Mouse (Mus musculus) testis, adult 2 months (tissue): ENCODE measurements around the gene Csf3r.

Source experiments
- CTCF ChIP-seq: fragments of 200-500 bp; IDR thresholded peaks from 2 replicates; pipeline ENCODE4 v1.5.1; 2012; ENCODE audit warnings: low read depth, mild to moderate bottlenecking, inconsistent platforms, low read length, moderate library complexity; ENCODE audit not compliant: control insufficient read depth, insufficient read depth, insufficient replicate concordance
- POLR2A ChIP-seq: fragments of 200-500 bp; IDR thresholded peaks from 2 replicates; pipeline ENCODE4 v1.6.1; 2012; ENCODE audit warnings: low read depth, mild to moderate bottlenecking, inconsistent platforms, low read length, moderate library complexity; ENCODE audit not compliant: control insufficient read depth

- TF ChIP-seq CTCF (no peak), POLR2A (no peak)
Measured at GRCm38 (mm10) chr4:126090101-126090847, 65.9 kb downstream of the Csf3r start.
